Mouse (Mus musculus) spleen, adult 12 weeks (tissue): Measurements from ENCODE around the gene Mgrn1.
A peak's percentile ranks its signal among the peaks of the same experiment; 100 is the strongest.

ENCODE experiments used
- DNase-seq: peaks from one replicate; pipeline ENCODE4 v3.0.0; 2022; ENCODE audit warnings: low spot score

Mgrn1 gene

GRCm38 (mm10) chr16:4885760-4886689 lies at the start of gene Mgrn1:
Gene Mgrn1, plus strand, starts transcription at chr16:4886249.
- peak; percentile 55 for DNase-seq

DNA sequence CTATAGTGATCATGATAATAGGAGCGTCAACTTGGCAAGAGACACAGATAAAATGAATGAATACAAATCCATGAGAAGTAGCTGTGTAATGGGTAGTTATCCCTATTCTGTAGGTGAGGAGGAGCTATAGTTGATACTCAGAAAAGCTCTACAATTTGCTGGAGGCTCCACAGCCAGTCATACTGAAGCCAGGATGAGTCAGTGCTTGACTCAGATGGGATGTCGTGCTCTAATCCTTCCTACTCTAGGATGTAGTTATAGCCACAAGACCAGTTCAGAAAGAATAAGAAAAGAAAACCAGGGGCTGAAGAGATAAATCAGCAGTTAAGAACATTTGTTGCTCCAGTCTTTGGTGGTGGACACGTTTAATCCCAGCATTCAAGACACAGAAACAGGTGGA lies 48.4 kb upstream of the Mgrn1 start:
- DNase-seq = no peak

GRCm38 (mm10) chr16:4839552-4839951 lies 46.5 kb upstream of the Mgrn1 start:
- no peak for DNase-seq

- no peak for DNase-seq
Measured at GRCm38 (mm10) chr16:4840231-4840630, 45.8 kb upstream of the Mgrn1 start.

GRCm38 (mm10) chr16:4847041-4847440 lies 39.0 kb upstream of the Mgrn1 start:
- DNase-seq = peak; percentile 11

DNA sequence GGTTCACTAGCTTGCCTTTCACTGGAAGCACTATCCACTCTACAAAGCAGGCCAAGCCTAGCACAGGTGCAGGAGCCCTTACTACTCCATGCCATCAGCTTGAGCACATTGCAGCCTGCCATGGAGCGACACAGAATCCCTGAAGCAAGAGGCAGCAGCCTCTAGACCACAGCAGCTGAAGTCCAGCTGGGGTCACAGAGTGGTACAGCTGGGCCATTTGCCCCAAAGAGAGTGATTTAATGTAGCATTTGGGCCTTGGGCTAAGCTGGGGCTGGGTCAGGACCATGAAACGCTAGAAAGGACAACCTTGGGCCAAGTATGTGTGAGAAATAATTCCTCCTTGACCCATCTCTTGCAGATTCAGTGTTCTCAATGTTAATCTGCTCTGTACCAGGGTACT lies 38.0 kb upstream of the Mgrn1 start:
- no peak for DNase-seq

DNA sequence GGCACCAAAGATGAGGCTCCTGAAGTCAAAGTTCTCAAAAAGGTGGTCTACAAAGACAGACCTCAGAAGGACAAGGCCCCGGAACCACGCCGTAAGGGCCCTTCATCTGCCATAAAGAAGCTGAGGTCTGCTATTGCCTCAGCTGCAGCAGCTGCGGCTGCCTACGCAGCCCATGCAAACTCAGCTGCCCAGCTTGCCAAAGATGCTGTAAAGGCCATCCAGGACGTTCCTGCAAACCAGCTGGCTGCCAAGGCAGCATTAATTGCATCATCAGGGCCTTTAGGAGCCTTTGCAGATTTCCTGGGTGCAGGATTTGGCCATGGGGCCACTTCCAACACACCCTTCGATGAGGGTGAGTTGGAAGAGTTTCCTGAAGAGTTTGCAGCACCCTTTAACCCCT lies 35.7 kb upstream of the Mgrn1 start:
- DNase-seq = no peak

GRCm38 (mm10) chr16:4850938-4851628 lies 35.0 kb upstream of the Mgrn1 start:
- no peak for DNase-seq

GRCm38 (mm10) chr16:4855046-4855650 lies 30.9 kb upstream of the Mgrn1 start:
- DNase-seq = no peak

DNA sequence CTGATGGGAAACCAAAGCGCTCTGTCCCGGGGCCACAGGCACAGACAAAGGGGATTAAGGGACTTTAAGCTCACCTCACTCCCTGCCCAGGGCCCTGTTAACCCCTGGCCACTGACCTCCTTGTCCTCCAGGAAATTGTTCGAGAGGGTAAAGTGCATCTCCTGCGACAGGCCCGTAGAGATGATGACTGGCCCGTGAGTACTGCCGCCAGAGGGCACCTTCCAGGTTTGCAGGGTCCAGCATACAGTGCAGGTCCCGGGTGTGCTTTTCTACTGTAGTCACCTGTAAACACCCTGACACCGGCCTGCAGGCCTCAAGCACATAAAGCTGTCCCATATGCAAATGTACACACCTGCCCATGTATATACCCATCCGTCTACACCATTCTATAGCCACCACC lies 24.7 kb upstream of the Mgrn1 start:
- DNase-seq = no peak

GRCm38 (mm10) chr16:4862863-4863483 lies 23.1 kb upstream of the Mgrn1 start:
- DNase-seq = peak; percentile 45

DNA sequence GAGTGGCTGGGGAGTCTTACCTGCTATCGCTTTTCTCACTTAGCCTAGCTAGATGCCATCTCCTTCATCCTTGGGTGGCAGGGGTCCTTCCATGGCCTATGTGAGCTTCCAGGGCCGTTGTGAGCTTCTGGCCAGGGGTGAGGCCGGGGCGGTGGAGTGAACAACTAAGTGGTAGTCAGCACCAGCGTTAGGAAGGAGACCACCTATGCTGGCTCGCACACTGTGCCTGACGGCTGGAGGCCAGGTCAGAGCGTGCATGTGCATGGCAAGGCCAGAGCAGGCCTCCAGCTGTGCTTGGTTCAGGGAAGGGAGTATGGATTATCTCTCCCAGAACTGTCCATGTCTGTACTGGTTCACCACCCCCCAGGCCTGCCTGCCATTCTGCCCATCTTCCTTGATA lies 22.3 kb upstream of the Mgrn1 start:
- DNase-seq = no peak

GRCm38 (mm10) chr16:4866101-4866695 lies 19.9 kb upstream of the Mgrn1 start:
- DNase-seq = no peak

DNA sequence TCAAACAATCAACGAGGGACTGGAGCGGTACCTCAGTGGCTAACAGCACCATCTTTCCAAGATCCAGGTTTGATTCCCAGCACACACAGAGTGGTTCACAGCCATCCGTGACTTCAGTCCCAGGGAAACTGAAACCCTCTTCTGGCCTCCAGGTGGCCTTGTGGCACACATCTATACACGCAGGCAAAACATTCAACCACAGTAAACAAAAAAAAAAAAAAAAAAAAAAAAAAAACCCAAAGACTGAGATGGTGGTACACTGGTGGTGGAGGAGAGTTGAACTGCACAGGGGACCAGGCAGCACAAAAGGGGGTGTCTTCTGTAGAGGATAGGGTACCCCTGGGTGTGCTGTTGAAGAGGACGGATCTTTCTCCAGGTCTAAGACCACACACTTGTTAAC lies 15.6 kb upstream of the Mgrn1 start:
- no peak for DNase-seq

GRCm38 (mm10) chr16:4871926-4872325 lies 14.1 kb upstream of the Mgrn1 start:
- DNase-seq = no peak

GRCm38 (mm10) chr16:4875198-4876032 lies 10.6 kb upstream of the Mgrn1 start:
- no peak for DNase-seq

DNA sequence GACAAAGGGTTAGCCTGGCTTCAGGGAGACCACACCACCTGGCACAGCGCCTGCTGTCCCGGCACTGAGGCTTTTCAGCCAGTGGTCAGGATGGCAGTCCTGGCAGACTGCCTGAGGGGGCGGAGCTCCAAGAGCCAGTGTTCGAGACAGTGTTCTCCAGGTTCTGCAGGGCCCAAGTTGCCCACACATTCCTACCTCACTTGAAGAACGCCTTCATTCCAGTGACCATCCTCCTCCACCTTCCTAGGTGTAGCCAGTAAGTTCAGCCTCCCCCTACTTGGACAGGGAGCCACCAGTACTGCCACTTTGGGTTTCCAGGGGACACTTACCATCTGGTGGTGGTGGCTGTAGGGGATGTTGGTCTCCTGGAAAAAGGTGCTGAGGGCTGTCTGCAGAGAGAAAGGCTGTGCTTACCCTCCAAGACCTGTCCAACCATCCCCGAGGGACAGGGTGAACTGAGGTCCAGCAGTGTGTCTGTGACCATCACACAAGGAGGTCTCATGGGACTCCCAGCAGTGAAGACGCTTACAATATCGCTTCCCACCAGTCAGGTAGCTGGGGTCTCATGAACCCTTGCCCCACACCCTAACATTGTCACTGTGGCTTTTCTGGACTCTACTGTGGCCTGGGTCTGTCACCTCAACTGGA lies 9.9 kb upstream of the Mgrn1 start:
- DNase-seq = no peak

GRCm38 (mm10) chr16:4877195-4877594 lies 8.9 kb upstream of the Mgrn1 start:
- DNase-seq = no peak

DNA sequence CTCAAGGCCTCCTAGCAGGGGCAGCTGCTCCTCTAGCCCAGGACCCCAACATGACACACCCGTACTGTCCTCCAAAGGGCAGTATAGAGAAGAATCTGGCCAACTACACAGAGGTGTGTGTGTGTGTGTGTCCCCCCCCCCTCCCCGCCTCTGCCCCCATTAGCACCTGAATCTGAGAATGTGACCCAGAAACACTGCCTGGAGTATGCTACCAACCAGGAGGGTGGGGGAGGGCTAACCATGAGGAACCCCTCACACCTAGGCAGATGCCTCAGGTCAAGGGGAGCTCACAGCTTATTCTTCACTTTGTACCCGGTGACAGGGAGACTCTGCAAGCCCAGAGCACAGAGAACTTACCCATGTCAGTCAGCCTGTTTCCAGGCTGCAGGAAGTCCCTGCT lies 8.3 kb upstream of the Mgrn1 start:
- no peak for DNase-seq

GRCm38 (mm10) chr16:4878192-4878885 lies 7.7 kb upstream of the Mgrn1 start:
- DNase-seq = no peak
